Mouse (Mus musculus) midbrain, embryonic 10.5 days (tissue): Measurements from ENCODE around the gene Cxcr6. TPM values are rescaled to one million over a fixed set of nuclear protein-coding genes. Genes with fewer than 3 reads are reported as not detected.

Experiments used
- polyA plus RNA-seq: library from polyadenylated mRNA; unstranded; fragments of >200 nt; fragmentation: Nextera tagmentation; extraction: Ambion mirVana; gene quantifications from 2 replicates; pipeline ENCODE4 v1.2.1, GENCODE M21; 2016

Gene Cxcr6
- polyA plus RNA-seq, 1 experiment from 2014 or later: 0.17 TPM

Other genes starting within 250 kb of the Cxcr6 start
- 0.20 and 0.30 TPM in 2 replicates for gene Slc6a20b, start 173.9 kb upstream of the Cxcr6 start, polyA plus RNA-seq
- gene Ccr9, start 128.0 kb upstream of the Cxcr6 start, polyA plus RNA-seq: 0.26 and 0.40 TPM in 2 replicates
- 2.7 and 3.5 TPM in 2 replicates for gene Slc6a20a, start 127.6 kb upstream of the Cxcr6 start, polyA plus RNA-seq
- 40.2 and 43.9 TPM in 2 replicates for gene Lztfl1, start 88.8 kb upstream of the Cxcr6 start, polyA plus RNA-seq
- gene Fyco1, start 45.4 kb downstream of the Cxcr6 start, polyA plus RNA-seq: 10.8 and 12.0 TPM in 2 replicates
- gene Xcr1, start 55.6 kb downstream of the Cxcr6 start, polyA plus RNA-seq: 0.02 TPM in 1 of 2 replicates, not detected in the other
- gene Ccr1, start 162.2 kb downstream of the Cxcr6 start, polyA plus RNA-seq: 0.98 and 1.3 TPM in 2 replicates
- gene Ccr1l1, start 171.9 kb downstream of the Cxcr6 start, polyA plus RNA-seq: not detected in 2 replicates
- gene Ccr3, start 215.5 kb downstream of the Cxcr6 start, polyA plus RNA-seq: not detected in 2 replicates